Mouse (Mus musculus) layer of hippocampus, postnatal 10 days (tissue): ENCODE measurements around the gene Tapbp. TPM values are rescaled to one million over a fixed set of nuclear protein-coding genes. Genes with fewer than 3 reads are reported as not detected.
"Not testable (repeated sequence)": the region's sequence is repeated elsewhere in the genome, so short reads cannot be mapped to it uniquely, and the experiment has no call there.

Experiments used
- DNase-seq, 2 experiments: peaks; one replicate each; pipeline ENCODE4 v3.0.0; 2021; ENCODE audit warnings: low spot score in 2 of 2
- total RNA-seq, 2 experiments: library from RNA; stranded (reverse); gene quantifications; 2 replicates each; pipeline ENCODE4 v1.2.3; 2021

Gene Tapbp
- total RNA-seq, 2 experiments from 2014 or later: 36.3 to 40.7 TPM

- DNase-seq: not testable (repeated sequence)
Measured at GRCm38 (mm10) chr17:33903911-33904651, 11.6 kb upstream of the Tapbp start.

GRCm38 (mm10) chr17:33904835-33905234, 10.9 kb upstream of the Tapbp start, which contains the start of gene Platr17:
Platr17 (plus strand) TSS chr17:33905135.
- not testable (repeated sequence) for DNase-seq

GRCm38 (mm10) chr17:33908331-33909076, 7.2 kb upstream of the Tapbp start:
- peak; percentile 61 to 69 for DNase-seq

GRCm38 (mm10) chr17:33909077-33909868, 6.4 kb upstream of the Tapbp start, which contains the start of gene Daxx:
Daxx (plus strand) TSS chr17:33909414.
- DNase-seq: peak; percentile 97 to 99

GRCm38 (mm10) chr17:33909869-33910250, 5.8 kb upstream of the Tapbp start:
- DNase-seq: peak in 1 of 2 experiments; percentile 47

DNA sequence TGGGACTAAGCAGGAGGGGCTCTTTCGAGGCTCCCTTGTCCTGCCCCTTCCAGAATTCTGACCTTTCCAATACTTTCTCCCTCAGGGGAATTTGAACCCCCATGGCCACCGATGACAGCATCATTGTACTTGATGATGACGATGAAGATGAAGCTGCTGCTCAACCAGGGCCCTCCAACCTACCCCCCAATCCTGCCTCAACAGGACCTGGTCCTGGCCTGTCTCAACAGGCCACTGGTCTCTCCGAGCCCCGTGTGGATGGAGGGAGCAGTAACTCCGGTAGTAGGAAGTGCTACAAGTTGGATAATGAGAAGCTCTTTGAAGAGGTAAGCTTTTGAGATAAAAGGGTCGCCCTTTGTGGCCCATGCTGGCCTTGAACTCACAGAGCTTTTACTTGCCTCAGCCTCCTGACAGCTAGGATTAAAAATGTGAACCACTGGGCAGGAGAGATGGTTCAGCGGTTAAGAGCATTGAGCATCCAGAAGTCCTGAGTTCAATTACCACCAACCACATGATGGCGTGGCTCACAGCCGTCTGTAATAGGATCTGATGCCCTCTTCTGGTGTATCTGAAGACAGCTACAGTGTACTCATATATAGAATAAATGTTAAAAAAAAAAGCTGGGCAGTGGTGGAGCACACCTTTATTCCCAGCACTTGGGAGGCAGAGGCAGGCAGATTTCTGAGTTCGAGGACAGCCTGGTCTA, 5.2 kb upstream of the Tapbp start:
- DNase-seq: no peak

- DNase-seq: no peak
Measured at GRCm38 (mm10) chr17:33911052-33911812, 4.5 kb upstream of the Tapbp start.

- no peak for DNase-seq
Measured at GRCm38 (mm10) chr17:33911813-33912414, 3.8 kb upstream of the Tapbp start.

GRCm38 (mm10) chr17:33913264-33913663, 2.4 kb upstream of the Tapbp start:
- DNase-seq: no peak

DNA sequence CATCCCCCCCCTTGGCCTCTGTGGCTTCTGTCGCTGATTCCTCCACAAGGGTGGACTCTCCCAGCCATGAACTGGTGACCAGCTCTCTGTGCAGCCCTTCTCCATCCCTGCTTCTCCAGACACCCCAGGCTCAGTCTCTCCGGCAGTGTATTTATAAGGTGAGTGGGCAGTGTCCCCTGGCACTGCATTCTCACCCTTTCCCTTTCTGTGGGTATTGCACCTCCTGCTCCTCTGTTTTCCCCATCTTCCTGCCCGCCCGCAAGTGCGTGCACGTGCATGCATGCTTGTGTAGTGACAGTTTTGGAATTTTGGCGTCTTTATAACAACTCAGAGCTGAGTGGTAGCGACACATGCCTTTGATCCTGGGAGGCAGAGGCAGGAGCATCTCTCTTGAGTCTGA, 1.8 kb upstream of the Tapbp start:
- no peak for DNase-seq

DNA sequence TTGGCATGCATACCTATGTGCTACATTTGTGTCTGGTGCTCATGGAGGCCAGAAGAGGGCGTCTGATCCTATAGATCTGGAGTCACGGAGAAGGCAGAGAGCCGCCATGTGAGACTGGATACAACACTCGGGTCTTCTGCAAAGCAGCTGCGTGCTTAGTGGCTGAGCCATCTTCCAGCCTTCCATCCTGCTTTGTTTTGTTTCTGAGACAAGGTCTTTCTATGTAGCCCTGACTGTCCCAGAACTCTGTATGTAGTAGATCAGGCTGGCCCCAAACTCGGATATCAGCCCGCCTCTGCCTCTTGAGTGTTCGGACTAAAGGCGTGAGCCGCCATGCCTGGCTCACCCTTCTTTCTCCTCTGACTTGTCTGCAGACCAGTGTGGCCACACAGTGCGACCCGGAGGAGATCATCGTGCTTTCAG, 719 bp upstream of the Tapbp start:
- DNase-seq: peak in 1 of 2 experiments; percentile 12

GRCm38 (mm10) chr17:33916294-33916693, 595 bp downstream of the Tapbp start:
- DNase-seq: no peak

GRCm38 (mm10) chr17:33916847-33917655, 1.4 kb downstream of the Tapbp start:
- peak in 1 of 2 experiments; percentile 20 for DNase-seq

DNA sequence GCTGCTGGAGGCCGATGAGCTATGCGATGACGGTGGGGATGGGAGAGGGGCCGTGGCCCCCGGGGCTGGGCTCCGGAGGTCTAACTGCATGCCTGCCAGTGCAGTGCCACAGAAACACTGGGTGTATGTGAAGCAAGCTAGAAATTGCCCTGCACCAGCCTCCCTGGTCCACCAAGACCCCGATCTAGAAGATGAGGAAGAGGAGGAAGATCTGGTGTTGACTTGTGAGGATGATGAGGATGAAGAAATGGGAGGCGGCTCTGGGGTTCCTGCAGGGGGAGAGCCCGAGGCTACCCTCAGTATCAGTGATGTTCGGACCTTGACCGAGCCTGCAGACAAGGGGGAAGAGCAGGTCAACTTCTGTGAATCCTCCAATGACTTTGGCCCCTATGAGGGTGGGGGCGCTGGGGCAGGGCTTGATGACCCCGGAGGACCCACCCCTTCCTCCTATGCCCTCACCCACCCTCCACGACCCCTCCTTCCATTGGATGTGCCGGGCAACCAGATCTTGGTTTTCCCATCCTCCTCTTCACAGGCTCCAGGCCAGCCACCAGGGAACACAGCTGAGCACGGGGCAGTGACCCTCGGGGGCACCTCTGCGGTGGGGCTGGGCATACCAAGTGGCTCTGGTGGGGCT, 2.1 kb downstream of the Tapbp start:
- DNase-seq: peak in 1 of 2 experiments; percentile 20

GRCm38 (mm10) chr17:33918293-33919203, 2.8 kb downstream of the Tapbp start:
- no peak for DNase-seq

GRCm38 (mm10) chr17:33919351-33920281, 3.9 kb downstream of the Tapbp start:
- DNase-seq: peak in 1 of 2 experiments; percentile 57
